Mouse (Mus musculus) spleen, adult 12 weeks (tissue): ENCODE measurements around the gene Bod1.

Experiments used
- DNase-seq: peaks from one replicate; pipeline ENCODE4 v3.0.0; 2022; ENCODE audit warnings: low spot score

Gene Bod1

GRCm38 (mm10) chr11:31669172-31669869 lies 2.4 kb downstream of the Bod1 start:
- no peak for DNase-seq

GRCm38 (mm10) chr11:31664186-31664585 lies 7.5 kb downstream of the Bod1 start:
- no peak for DNase-seq

- no peak for DNase-seq
These were observed 8.2 kb downstream of the Bod1 start for GRCm38 (mm10) chr11:31663501-31663900.

GRCm38 (mm10) chr11:31662872-31663446 lies 8.7 kb downstream of the Bod1 start:
- no peak for DNase-seq

GRCm38 (mm10) chr11:31662214-31662613 lies 9.5 kb downstream of the Bod1 start:
- DNase-seq = no peak

GRCm38 (mm10) chr11:31657806-31658175 lies 13.9 kb downstream of the Bod1 start:
- no peak for DNase-seq

- no peak for DNase-seq
These were observed 14.4 kb downstream of the Bod1 start for GRCm38 (mm10) chr11:31657168-31657805.

- no peak for DNase-seq
These were observed 22.2 kb downstream of the Bod1 start for GRCm38 (mm10) chr11:31649507-31649906.

GRCm38 (mm10) chr11:31647268-31647667 lies 24.4 kb downstream of the Bod1 start:
- DNase-seq = no peak

GRCm38 (mm10) chr11:31646571-31646970 lies 25.1 kb downstream of the Bod1 start:
- DNase-seq = no peak

- no peak for DNase-seq
These were observed 28.6 kb downstream of the Bod1 start for GRCm38 (mm10) chr11:31643120-31643519.

GRCm38 (mm10) chr11:31641066-31641810 lies 30.4 kb downstream of the Bod1 start:
- no peak for DNase-seq

- DNase-seq = no peak
These were observed 31.5 kb downstream of the Bod1 start for GRCm38 (mm10) chr11:31640187-31640586.

- DNase-seq = peak; percentile 27
These were observed 33.8 kb downstream of the Bod1 start for GRCm38 (mm10) chr11:31637788-31638373.

GRCm38 (mm10) chr11:31628700-31629099 lies 43.0 kb downstream of the Bod1 start:
- DNase-seq = no peak

GRCm38 (mm10) chr11:31620796-31621195 lies 50.9 kb downstream of the Bod1 start:
- no peak for DNase-seq

GRCm38 (mm10) chr11:31617797-31618196 lies 53.9 kb downstream of the Bod1 start:
- no peak for DNase-seq

- no peak for DNase-seq
These were observed 54.4 kb downstream of the Bod1 start for GRCm38 (mm10) chr11:31617236-31617635.

GRCm38 (mm10) chr11:31616722-31617121 lies 55.0 kb downstream of the Bod1 start:
- no peak for DNase-seq
